Mouse (Mus musculus): ENCODE measurements around the gene Mief1. TPM values are rescaled to one million over a fixed set of nuclear protein-coding genes. Genes with fewer than 3 reads are reported as not detected.
A peak's percentile ranks its signal among the peaks of the same experiment; 100 is the strongest.

Gene Mief1
- total and polyA plus RNA-seq, 2 experiments = 13.4 to 17.1 TPM

DNA sequence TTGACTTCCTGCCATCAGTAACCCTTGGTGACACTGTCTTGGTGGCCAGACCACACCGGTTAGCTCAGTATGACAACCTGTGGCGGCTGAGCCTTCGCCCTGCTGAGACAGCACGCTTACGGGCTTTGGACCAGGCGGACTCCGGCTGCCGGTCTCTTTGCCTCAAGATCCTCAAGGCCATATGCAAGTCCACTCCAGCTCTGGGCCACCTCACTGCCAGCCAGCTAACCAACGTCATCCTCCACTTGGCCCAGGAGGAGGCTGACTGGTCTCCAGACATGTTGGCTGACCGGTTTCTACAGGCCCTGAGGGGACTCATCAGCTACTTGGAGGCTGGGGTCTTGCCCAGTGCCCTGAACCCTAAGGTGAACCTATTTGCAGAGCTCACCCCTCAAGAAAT lies 15.9 kb downstream of the Mief1 start:
- peak overlapping the region; percentile 93 for H3K27ac ChIP-seq (replicated peaks; ENCODE audit: insufficient read depth, low read depth, low read length)
- H3K4me3 ChIP-seq (ENCODE audit: insufficient read depth, low read depth, low read length) = no peak overlapping the region
- peaks cover 34% of the 10 kb centered on the region for H3K4me1 ChIP-seq (ENCODE audit: control insufficient read depth, insufficient read depth, low read length)
- peak; percentile 76 for DNase-seq (ENCODE audit: extremely low read depth, low read depth, low spot score)
- no peaks in the 10 kb centered on the region for H3K79me2 ChIP-seq (ENCODE audit: control insufficient read depth, insufficient read depth, low read length)
- 0 out of 2 replicates have a peak overlapping the region, but pooled peaks have one; percentile 2 for H3K9ac ChIP-seq (ENCODE audit: low read depth, low read length)
- peaks cover 36% of the 10 kb centered on the region for H3K36me3 ChIP-seq (ENCODE audit: control insufficient read depth, insufficient read depth, low read length)
- H3K27me3 ChIP-seq (ENCODE audit: control insufficient read depth, insufficient read depth, low read length) = no peaks in the 10 kb centered on the region
- TF ChIP-seq CTCF (IDR thresholded peaks at IDR 0.05; ENCODE audit: low read depth, low read length) (no peak), POLR2A (IDR thresholded peaks at IDR 0.05; ENCODE audit: extremely low read depth, insufficient read depth, low read length) (no peak)
- WGBS = 28% methylated on average over 10 of the region's 10 CpGs

DNA sequence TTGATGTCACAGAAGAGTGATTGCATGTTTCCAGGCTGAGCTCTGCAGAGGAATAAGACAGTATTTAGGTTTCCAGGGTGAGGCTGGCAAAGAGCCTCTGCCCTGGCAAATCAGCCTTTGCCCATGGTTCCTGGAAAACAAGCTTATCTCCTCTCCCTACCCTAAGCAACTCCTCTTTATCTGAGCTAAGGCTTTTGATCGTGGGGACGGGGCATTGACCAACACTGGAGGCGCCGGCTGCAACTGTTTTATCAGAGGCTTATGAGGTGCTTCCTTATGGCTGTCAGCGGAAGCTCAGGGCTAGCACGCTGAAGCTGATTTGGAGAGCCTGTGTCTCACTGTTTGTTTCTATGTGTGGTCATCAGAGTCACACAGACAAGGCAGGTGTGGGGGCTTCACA lies 16.8 kb downstream of the Mief1 start:
- H3K9ac ChIP-seq (ENCODE audit: low read depth, low read length) = peak overlapping the region; percentile 58
- peaks cover 31% of the 10 kb centered on the region for H3K36me3 ChIP-seq (ENCODE audit: control insufficient read depth, insufficient read depth, low read length)
- peak overlapping the region; percentile 93 for H3K27ac ChIP-seq (replicated peaks; ENCODE audit: insufficient read depth, low read depth, low read length)
- DNase-seq (ENCODE audit: extremely low read depth, low read depth, low spot score) = peak; percentile 85
- TF ChIP-seq CTCF (IDR thresholded peaks at IDR 0.05; ENCODE audit: low read depth, low read length) = no peak
- no peak for TF ChIP-seq POLR2A (IDR thresholded peaks at IDR 0.05; ENCODE audit: extremely low read depth, insufficient read depth, low read length)
- 8% methylated on average over 6 of the region's 6 CpGs for WGBS
- peaks cover 3% of the 10 kb centered on the region; the same call in 1 of the 2 replicates for H3K79me2 ChIP-seq (ENCODE audit: control insufficient read depth, insufficient read depth, low read length)
- H3K4me1 ChIP-seq (ENCODE audit: control insufficient read depth, insufficient read depth, low read length) = peaks cover 34% of the 10 kb centered on the region
- no peaks in the 10 kb centered on the region for H3K27me3 ChIP-seq (ENCODE audit: control insufficient read depth, insufficient read depth, low read length)
- no peak overlapping the region for H3K4me3 ChIP-seq (ENCODE audit: insufficient read depth, low read depth, low read length)

DNA sequence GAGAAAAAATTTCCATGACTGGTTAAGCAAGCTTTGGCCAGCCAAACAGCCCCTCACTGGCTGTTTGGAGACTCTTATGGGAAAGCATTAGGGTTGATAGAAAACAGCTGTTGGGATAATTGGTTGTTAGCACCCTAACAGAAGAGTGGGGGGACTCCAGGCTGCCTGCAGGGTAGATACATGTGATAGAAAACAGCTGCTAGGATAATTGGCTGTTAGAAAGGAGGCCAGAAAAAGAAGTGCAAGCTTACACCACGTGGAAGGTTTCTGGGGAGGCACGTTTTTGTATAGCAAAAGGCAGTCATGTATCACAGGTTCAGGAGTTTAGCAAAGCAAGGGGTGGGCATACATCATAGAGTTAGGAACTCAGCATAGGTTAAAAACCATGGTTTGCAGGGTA lies 19.7 kb downstream of the Mief1 start:
- peak overlapping the region; percentile 98 for H3K27ac ChIP-seq (replicated peaks; ENCODE audit: insufficient read depth, low read depth, low read length)
- H3K27me3 ChIP-seq (ENCODE audit: control insufficient read depth, insufficient read depth, low read length) = no peaks in the 10 kb centered on the region
- no peak for TF ChIP-seq CTCF (IDR thresholded peaks at IDR 0.05; ENCODE audit: low read depth, low read length)
- TF ChIP-seq POLR2A (IDR thresholded peaks at IDR 0.05; ENCODE audit: extremely low read depth, insufficient read depth, low read length) = no peak
- H3K4me3 ChIP-seq (ENCODE audit: insufficient read depth, low read depth, low read length) = no peak overlapping the region
- 58% methylated on average over 2 of the region's 2 CpGs for WGBS
- peaks cover 37% of the 10 kb centered on the region for H3K4me1 ChIP-seq (ENCODE audit: control insufficient read depth, insufficient read depth, low read length)
- peaks cover 28% of the 10 kb centered on the region for H3K36me3 ChIP-seq (ENCODE audit: control insufficient read depth, insufficient read depth, low read length)
- H3K79me2 ChIP-seq (ENCODE audit: control insufficient read depth, insufficient read depth, low read length) = peaks cover 12% of the 10 kb centered on the region; the same call in 1 of the 2 replicates
- H3K9ac ChIP-seq (ENCODE audit: low read depth, low read length) = no peak overlapping the region
- DNase-seq (ENCODE audit: extremely low read depth, low read depth, low spot score) = no peak

DNA sequence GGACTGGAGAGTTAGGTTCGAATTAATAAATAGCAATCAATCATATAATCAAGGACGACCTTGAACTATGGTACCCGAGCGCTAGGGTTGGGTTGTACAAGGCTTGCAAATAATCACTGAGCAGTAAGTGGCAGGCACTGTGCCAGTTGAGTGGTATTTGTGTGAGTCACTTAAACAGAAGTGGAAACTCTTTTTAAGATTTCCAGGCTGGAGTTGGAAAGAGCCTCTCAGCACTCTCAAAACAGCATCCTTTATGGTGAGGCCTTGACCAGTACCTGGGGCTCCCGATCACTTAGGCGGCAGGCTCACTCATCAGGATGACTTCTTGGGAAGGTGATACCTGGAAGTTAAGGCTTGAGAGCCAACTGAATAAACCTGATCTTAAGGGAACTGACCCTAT lies 20.4 kb downstream of the Mief1 start:
- Histone ChIP-seq H3K27ac (replicated peaks; ENCODE audit: insufficient read depth, low read depth, low read length) (peak overlapping the region; percentile 98), H3K9ac (ENCODE audit: low read depth, low read length) (peak overlapping the region; percentile 83), H3K36me3 (ENCODE audit: control insufficient read depth, insufficient read depth, low read length) (peaks cover 23% of the 10 kb centered on the region), H3K27me3 (ENCODE audit: control insufficient read depth, insufficient read depth, low read length) (no peaks in the 10 kb centered on the region), H3K4me1 (ENCODE audit: control insufficient read depth, insufficient read depth, low read length) (peaks cover 33% of the 10 kb centered on the region), H3K4me3 (ENCODE audit: insufficient read depth, low read depth, low read length) (peak overlapping the region; percentile 47), H3K79me2 (ENCODE audit: control insufficient read depth, insufficient read depth, low read length) (peaks cover 12% of the 10 kb centered on the region; the same call in 1 of the 2 replicates)
- TF ChIP-seq POLR2A (IDR thresholded peaks at IDR 0.05; ENCODE audit: extremely low read depth, insufficient read depth, low read length) (no peak), CTCF (IDR thresholded peaks at IDR 0.05; ENCODE audit: low read depth, low read length) (no peak)
- WGBS = 11% methylated on average over 6 of the region's 6 CpGs
- DNase-seq (ENCODE audit: extremely low read depth, low read depth, low spot score) = peak; percentile 72

DNA sequence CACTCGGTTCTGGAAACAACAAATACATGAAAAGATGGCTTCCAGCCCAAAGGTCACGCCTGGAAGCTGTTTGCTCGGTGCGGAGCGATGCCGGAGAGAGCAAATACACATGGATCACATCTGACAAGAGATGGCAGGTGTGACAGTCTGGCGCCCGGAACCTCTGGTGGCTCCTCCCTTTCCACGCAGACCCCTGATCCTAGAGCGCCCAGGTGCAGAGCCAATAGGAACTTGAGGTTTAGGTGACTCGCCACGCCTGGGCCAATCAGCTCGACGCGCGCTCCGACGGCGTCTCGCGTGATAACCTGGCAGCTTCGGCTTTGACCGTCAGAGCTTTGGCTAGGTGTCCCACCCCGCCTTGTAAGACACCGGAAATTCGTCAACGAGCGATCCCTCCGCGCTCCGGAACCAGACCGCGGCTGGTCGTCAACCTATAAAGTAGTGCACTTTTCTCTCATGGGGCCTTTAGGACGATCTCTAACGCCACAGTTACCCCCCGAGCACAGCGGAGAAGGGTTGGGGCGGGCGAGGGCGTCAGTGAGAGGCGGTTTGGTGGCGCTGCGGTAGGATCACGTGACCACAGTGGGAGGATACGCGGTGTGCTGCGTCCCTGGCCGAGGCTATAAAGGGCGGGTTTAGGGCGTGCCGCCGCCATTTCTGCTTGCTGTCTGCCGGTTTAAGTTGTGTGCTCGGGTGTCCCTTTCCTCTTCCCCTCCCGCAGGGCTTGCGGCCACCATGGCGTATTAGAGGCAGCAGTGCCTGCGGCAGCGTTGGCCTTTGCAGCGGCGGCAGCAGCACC lies 21.2 kb downstream of the Mief1 start, which contains the start of gene Atf4:
Atf4 (plus strand) TSS at position 338 of the 799 bp plus-strand sequence.
- Histone ChIP-seq H3K4me1 (ENCODE audit: control insufficient read depth, insufficient read depth, low read length) (peaks cover 25% of the 10 kb centered on the region), H3K4me3 (ENCODE audit: insufficient read depth, low read depth, low read length) (peak within 1 kb of the TSS; percentile 85)

More for the DNA sequence above, 21.2 kb downstream of the Mief1 start, which contains the start of gene Atf4:
- H3K36me3 ChIP-seq (ENCODE audit: control insufficient read depth, insufficient read depth, low read length) = peaks cover 21% of the 10 kb centered on the region
- under 1% methylated on average over 62 of the region's 62 CpGs for WGBS
- DNase-seq (ENCODE audit: extremely low read depth, low read depth, low spot score) = peak; percentile 98
- peaks cover 12% of the 10 kb centered on the region; the same call in 1 of the 2 replicates for H3K79me2 ChIP-seq (ENCODE audit: control insufficient read depth, insufficient read depth, low read length)
- H3K27ac ChIP-seq (replicated peaks; ENCODE audit: insufficient read depth, low read depth, low read length) = peak within 1 kb of the TSS; percentile 98
- TF ChIP-seq POLR2A (IDR thresholded peaks at IDR 0.05; ENCODE audit: extremely low read depth, insufficient read depth, low read length) = peak; percentile 99
- TF ChIP-seq CTCF (IDR thresholded peaks at IDR 0.05; ENCODE audit: low read depth, low read length) = 0 out of 2 replicates have a peak, but pooled peaks have one; percentile 4
- peak within 1 kb of the TSS; percentile 98 for H3K9ac ChIP-seq (ENCODE audit: low read depth, low read length)
- H3K27me3 ChIP-seq (ENCODE audit: control insufficient read depth, insufficient read depth, low read length) = no peaks in the 10 kb centered on the region
